Mouse (Mus musculus) kidney, postnatal 0 days (tissue): ENCODE results near the gene Tiam1. TPM values are rescaled to one million over a fixed set of nuclear protein-coding genes. Genes with fewer than 3 reads are reported as not detected.

Source experiments
- ATAC-seq: fragments of 200-750 bp; cut with Nextera tagmentation; replicated peaks from 2 replicates; pipeline ENCODE4 v1.8.0; 2017; ENCODE audit warnings: low read depth, moderate number of reproducible peaks, moderate TSS enrichment, moderate library complexity; ENCODE audit not compliant: low FRiP score
- DNase-seq: peaks from one replicate; pipeline ENCODE4 v3.0.0-alpha.2; 2016; ENCODE audit warnings: low spot score
- H3K27ac ChIP-seq: fragments of 300-500 bp; sonication (generic); 2 replicates; pipeline ENCODE4 v1.5.1; 2014; ENCODE audit warnings: mild to moderate bottlenecking
- H3K27me3 ChIP-seq: fragments of 300-500 bp; sonication (generic); 2 replicates; pipeline ENCODE4 v1.6.1; 2014; ENCODE audit warnings: low read length, mixed read lengths; ENCODE audit not compliant: insufficient read depth
- H3K36me3 ChIP-seq: fragments of 300-500 bp; sonication (generic); 2 replicates; pipeline ENCODE4 v1.6.1; 2014; ENCODE audit warnings: low read length, mixed read lengths; ENCODE audit not compliant: insufficient read depth
- H3K4me1 ChIP-seq: fragments of 300-500 bp; sonication (generic); replicated peaks from 2 replicates; pipeline ENCODE4 v1.6.1; 2014; ENCODE audit warnings: antibody characterized with exemption, low read length, mixed read lengths; ENCODE audit not compliant: insufficient read depth
- H3K4me2 ChIP-seq: fragments of 300-500 bp; sonication (generic); 2 replicates; pipeline ENCODE4 v1.6.1; 2014; ENCODE audit warnings: mild to moderate bottlenecking, low read length, moderate library complexity, mixed read lengths
- H3K4me3 ChIP-seq: fragments of 300-500 bp; sonication (generic); replicated peaks from 2 replicates; pipeline ENCODE4 v1.5.1; 2014; ENCODE audit warnings: low read depth, low read length
- H3K9ac ChIP-seq: fragments of 300-500 bp; sonication (generic); 2 replicates; pipeline ENCODE4 v1.6.1; 2014; ENCODE audit warnings: low read depth, low read length
- H3K9me3 ChIP-seq: fragments of 300-500 bp; sonication (generic); replicated peaks from 2 replicates; pipeline ENCODE4 v1.6.1; 2016; ENCODE audit warnings: low read length, inconsistent platforms, mixed read lengths
- CTCF ChIP-seq: IDR thresholded peaks from 2 replicates; pipeline ENCODE4 v1.5.1; 2016; ENCODE audit warnings: antibody characterized with exemption, low read depth, mild to moderate bottlenecking, moderate library complexity
- WGBS: fragments of 180-500 bp; shearing (Covaris S2); extraction: QIAGEN DNeasy Blood & Tissue Kit; methylation state at CpG from one replicate; pipeline ENCODE4 v1.1.7; 2014; 5-methylcytosine and 5-hydroxymethylcytosine counted together
- polyA plus RNA-seq: library from polyadenylated mRNA; unstranded; fragments of >200 nt; fragmentation: Nextera tagmentation; extraction: Ambion mirVana; gene quantifications from 2 replicates; pipeline ENCODE4 v1.2.1, GENCODE M21; 2015

Tiam1 gene
- polyA plus RNA-seq, 1 experiment from 2014 or later = 11.5 TPM

DNA sequence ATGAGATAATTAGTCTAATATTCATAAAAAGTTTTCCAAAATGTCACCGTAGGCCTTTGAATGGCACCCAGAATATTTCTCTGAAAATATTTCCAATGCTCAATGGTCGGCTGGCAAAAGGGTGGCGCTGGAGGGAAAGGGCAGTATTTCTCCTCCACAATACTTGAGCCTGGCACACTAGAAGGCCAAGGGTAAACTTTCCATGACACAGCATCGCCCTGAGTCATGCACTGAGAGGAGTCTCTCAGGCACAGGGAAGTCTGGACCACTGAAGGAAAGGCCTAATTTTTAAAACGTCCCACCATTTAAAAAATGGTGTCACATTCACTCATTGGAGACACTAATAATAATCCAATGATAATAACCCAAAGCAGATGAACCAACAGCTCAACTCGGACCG, 9.2 kb downstream of the Tiam1 start:
- Histone ChIP-seq H3K27me3 (no peaks in the 10 kb centered on the region), H3K4me2 (no peak overlapping the region), H3K27ac (no peak overlapping the region), H3K4me1 (no peaks in the 10 kb centered on the region), H3K36me3 (no peaks in the 10 kb centered on the region), H3K4me3 (no peak overlapping the region), H3K9ac (no peak overlapping the region), H3K9me3 (no peaks in the 10 kb centered on the region)
- no peak for TF ChIP-seq CTCF
- WGBS = 89% methylated on average over 7 of the region's 7 CpGs
- DNase-seq (no peak), ATAC-seq (no peak)

DNA sequence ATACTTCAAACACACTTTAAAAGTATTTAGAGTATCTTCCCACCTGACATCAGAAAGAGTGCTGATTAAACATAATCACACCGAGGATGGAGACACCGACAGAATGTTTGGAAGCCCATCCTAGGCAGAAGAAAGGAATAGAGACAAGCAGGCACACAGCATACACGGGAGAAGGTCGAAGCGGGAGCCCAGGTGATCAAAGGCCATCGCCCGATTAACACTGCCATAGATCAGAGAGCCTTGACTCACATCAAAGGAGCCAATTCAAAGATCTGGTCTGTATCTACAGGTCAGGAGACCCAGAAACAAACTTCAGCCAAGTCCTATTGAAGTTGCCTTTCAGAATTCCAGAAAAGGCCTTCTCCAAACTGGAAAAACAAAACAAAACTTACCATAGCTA, 10.8 kb downstream of the Tiam1 start:
- Histone ChIP-seq H3K9me3 (no peaks in the 10 kb centered on the region), H3K4me2 (no peak overlapping the region), H3K4me3 (no peak overlapping the region), H3K9ac (no peak overlapping the region), H3K27me3 (no peaks in the 10 kb centered on the region), H3K4me1 (no peaks in the 10 kb centered on the region), H3K27ac (no peak overlapping the region), H3K36me3 (no peaks in the 10 kb centered on the region)
- no peak for TF ChIP-seq CTCF
- DNase-seq (no peak), ATAC-seq (no peak)
- 54% methylated on average over 7 of the region's 7 CpGs for WGBS

DNA sequence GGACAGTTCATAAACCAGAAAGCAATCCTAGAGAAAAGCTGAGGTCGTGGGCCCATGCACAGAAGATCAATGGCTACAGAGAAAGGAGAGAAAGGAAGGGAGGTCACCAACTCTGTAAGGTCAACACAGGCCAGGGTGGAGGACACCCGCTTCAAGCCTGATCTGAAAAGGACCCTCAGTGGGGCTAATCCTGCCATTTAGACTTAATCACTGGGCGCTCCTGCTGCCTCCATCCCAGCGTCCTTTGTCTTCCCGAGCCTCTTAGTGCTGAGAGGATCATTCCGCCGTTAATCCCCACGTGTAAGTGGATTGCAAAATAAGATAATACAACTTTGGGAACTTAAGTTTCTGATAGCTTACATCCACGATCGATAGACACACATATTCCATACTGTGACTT, 11.2 kb downstream of the Tiam1 start:
- no peaks in the 10 kb centered on the region for H3K4me1 ChIP-seq
- 49% methylated on average over 10 of the region's 10 CpGs for WGBS
- ATAC-seq (no peak), DNase-seq (no peak)
- H3K9ac ChIP-seq = no peak overlapping the region
- H3K4me3 ChIP-seq = no peak overlapping the region
- H3K27ac ChIP-seq = no peak overlapping the region
- no peak overlapping the region for H3K4me2 ChIP-seq
- H3K27me3 ChIP-seq = no peaks in the 10 kb centered on the region
- no peaks in the 10 kb centered on the region for H3K9me3 ChIP-seq
- no peak for TF ChIP-seq CTCF
- H3K36me3 ChIP-seq = no peaks in the 10 kb centered on the region

DNA sequence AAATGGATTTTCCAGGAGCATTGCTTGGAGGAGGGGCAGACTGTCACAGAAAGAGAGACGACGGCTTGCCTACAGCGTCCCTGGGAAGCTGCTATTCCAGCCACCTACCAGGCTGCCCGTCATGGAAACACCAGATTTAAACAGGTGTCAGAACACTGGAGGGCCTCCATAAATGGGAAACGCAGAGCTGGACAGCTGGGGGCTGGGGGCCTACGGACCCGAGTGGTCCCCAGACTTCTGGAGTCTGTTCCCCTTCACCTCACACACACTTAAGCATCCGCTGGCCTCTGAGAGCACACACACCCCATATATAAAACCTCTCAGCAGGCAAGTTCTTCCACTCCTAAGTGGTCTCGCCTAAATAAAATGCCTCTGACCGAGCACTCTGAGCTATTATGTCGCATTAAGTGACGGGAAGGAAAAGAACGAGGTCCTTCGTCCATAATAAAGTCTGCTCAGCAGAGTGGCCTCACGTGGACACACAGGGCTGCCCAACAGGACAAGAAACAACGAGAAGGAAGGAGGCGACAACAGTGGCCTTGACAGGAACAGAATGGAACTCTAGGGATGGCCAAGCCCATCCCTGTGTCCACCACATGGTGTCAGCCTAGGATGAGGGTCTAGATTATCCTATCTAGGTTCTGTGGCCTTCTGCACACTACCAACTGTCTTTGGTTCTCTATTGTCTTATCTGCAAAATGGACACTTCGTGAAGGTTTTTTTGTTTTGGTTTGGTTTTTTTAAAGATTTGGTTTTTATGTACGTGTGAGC, 14.6 kb downstream of the Tiam1 start:
- no peaks in the 10 kb centered on the region for H3K27me3 ChIP-seq
- no peak overlapping the region for H3K27ac ChIP-seq
- no peaks in the 10 kb centered on the region for H3K9me3 ChIP-seq
- DNase-seq (no peak), ATAC-seq (no peak)
- no peak overlapping the region for H3K4me2 ChIP-seq
- 0 out of 2 replicates have a peak, but pooled peaks cover 8% of the 10 kb centered on the region for H3K4me1 ChIP-seq
- H3K36me3 ChIP-seq = no peaks in the 10 kb centered on the region
- WGBS = 53% methylated on average over 19 of the region's 19 CpGs
- TF ChIP-seq CTCF = no peak; the same call in 1 of the 2 replicates
- no peak overlapping the region for H3K4me3 ChIP-seq
- no peak overlapping the region for H3K9ac ChIP-seq

DNA sequence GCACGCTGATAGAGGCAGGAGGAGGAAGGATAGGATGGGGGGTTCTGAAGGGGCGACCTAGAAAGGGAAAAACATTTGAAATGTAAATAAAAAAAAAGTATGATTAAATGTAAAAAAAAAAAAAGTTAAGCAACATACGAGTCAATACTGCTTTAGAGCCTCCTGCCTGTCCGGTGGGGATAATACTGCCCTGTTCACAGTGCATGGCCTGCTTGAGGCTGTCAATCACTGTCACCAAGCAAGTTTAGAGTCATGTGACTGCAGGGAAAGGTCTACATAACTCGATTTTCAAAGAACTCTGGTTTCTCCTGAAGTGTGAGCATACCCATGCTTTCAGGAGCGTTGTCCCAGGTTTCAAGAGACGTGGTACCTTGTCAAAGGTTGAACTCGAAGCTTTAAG, 15.2 kb downstream of the Tiam1 start:
- Histone ChIP-seq H3K9me3 (no peaks in the 10 kb centered on the region), H3K27ac (no peak overlapping the region), H3K9ac (no peak overlapping the region), H3K4me2 (no peak overlapping the region), H3K4me1 (0 out of 2 replicates have a peak, but pooled peaks cover 8% of the 10 kb centered on the region), H3K4me3 (no peak overlapping the region), H3K36me3 (no peaks in the 10 kb centered on the region), H3K27me3 (no peaks in the 10 kb centered on the region)
- no peak for DNase-seq
- TF ChIP-seq CTCF = no peak
- WGBS = 65% methylated on average over 8 of the region's 8 CpGs
- no peak for ATAC-seq

DNA sequence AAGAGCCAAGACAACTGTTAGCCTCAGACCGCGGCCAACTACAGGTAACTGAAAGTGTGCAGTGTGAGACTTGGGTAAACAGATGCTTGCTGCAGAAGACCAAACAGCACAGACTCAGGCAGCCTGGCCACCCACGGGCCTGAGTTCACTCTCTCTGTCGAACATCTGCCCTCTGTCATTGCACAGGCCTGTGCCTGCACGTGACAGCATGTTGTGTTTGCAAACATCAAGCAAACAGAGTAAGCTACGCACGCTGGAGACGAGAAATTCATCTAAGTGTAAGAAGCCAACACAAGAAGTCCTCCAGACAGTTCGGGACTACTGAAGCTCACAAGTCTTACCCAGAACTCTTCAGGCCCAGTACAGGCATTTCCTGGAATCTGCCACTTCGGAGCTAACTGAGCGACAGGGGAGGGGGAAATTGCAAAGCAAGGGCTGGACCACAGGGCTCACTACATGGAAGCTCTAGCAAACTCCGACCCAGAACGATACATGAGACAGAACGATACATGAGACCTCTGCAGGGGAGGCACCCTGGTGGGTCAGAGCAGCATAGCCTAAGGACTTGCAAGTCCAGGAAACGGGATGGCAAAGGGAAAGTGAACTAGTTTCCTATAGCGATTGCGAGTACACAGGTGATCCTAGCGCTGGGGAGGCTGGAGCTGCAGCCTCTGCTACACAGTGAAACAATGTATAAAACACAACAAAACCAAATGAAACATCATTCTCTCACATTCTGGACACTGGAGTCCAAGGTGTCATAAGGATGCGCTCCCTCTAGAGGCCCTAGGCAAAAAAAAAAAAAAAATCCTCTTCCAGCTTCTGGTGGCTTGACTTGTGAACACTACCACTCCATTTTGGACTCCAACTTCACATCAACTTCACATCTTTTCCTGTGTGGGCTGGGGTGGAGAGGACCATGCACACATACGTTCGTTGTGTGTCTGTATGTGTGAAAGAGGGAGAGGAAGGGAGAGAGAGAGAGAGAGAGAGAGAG, 18.0 kb downstream of the Tiam1 start:
- Histone ChIP-seq H3K27ac (no peak overlapping the region), H3K36me3 (no peaks in the 10 kb centered on the region), H3K9ac (0 out of 2 replicates have a peak overlapping the region, but pooled peaks have one; percentile 5), H3K4me3 (no peak overlapping the region), H3K9me3 (no peaks in the 10 kb centered on the region), H3K27me3 (no peaks in the 10 kb centered on the region), H3K4me2 (0 out of 2 replicates have a peak overlapping the region, but pooled peaks have one; percentile 23), H3K4me1 (0 out of 2 replicates have a peak, but pooled peaks cover 8% of the 10 kb centered on the region)
- 46% methylated on average over 21 of the region's 21 CpGs for WGBS
- peak; percentile 38 for TF ChIP-seq CTCF
- ATAC-seq (0 out of 2 replicates have a peak, but pooled peaks have one; percentile 38), DNase-seq (peak; percentile 62)
